Mouse (Mus musculus): Measurements from ENCODE around the gene Plpp4. TPM values are rescaled to one million over a fixed set of nuclear protein-coding genes. Genes with fewer than 3 reads are reported as not detected.

Gene Plpp4
- total RNA-seq, 1 experiment, result not detected

- no peaks in the 10 kb centered on the region; a peak in 1 of 4 replicates for H3K4me1 ChIP-seq (ENCODE audit: control insufficient read depth in 2 of 2, insufficient read depth in 2 of 2, low read length in 2 of 2, poor library complexity in 1 of 2)
- in situ Hi-C loops (cut with MboI; ENCODE audit: low sequenced_read_pairs in 2 of 2, unreplicated experiment in 2 of 2), result no loop called here
- H3K9ac ChIP-seq (ENCODE audit: insufficient read depth, low read depth, low read length, poor library complexity, severe bottlenecking), result no peak overlapping the region
- TF ChIP-seq MAFK (IDR thresholded peaks at IDR 0.05; ENCODE audit: insufficient read depth, low read depth, low read length), result no peak
- TF ChIP-seq HCFC1 (IDR thresholded peaks at IDR 0.05; ENCODE audit: borderline replicate concordance, insufficient read depth, low read length), result no peak
- TF ChIP-seq CHD2 (IDR thresholded peaks at IDR 0.05; ENCODE audit: low read depth, low read length), result no peak
- no peak for TF ChIP-seq ZC3H11A (IDR thresholded peaks at IDR 0.05; ENCODE audit: borderline replicate concordance, low read depth, low read length)
- DNase-seq (ENCODE audit: low read depth, low spot score), result no peak
- no peak overlapping the region for H3K27ac ChIP-seq (ENCODE audit: insufficient read depth, low read depth, low read length, poor library complexity, severe bottlenecking)
- no peaks in the 10 kb centered on the region for H3K36me3 ChIP-seq (ENCODE audit: control insufficient read depth, insufficient read depth, low read length, poor library complexity, severe bottlenecking)
- H3K4me3 ChIP-seq (ENCODE audit: insufficient read depth in 1 of 2, low read depth in 1 of 2, low read length in 2 of 2, poor library complexity in 1 of 2, severe bottlenecking in 1 of 2), result no peak overlapping the region
- no peaks in the 10 kb centered on the region for H3K9me3 ChIP-seq (ENCODE audit: control insufficient read depth, insufficient read depth, low read depth, low read length)
Observed at GRCm38 (mm10) chr7:129254126-129254525, 2.7 kb upstream of the Plpp4 start.

GRCm38 (mm10) chr7:129255406-129255805, 1.4 kb upstream of the Plpp4 start:
- in situ Hi-C loops (cut with MboI; ENCODE audit: low sequenced_read_pairs in 2 of 2, unreplicated experiment in 2 of 2), result no loop called here
- DNase-seq (ENCODE audit: low read depth, low spot score), result no peak
- no peak overlapping the region for H3K9ac ChIP-seq (ENCODE audit: insufficient read depth, low read depth, low read length, poor library complexity, severe bottlenecking)
- TF ChIP-seq ZC3H11A (IDR thresholded peaks at IDR 0.05; ENCODE audit: borderline replicate concordance, low read depth, low read length) (no peak), ZNF384 (IDR thresholded peaks at IDR 0.05; ENCODE audit: low read depth, low read length) (no peak), MAFK (IDR thresholded peaks at IDR 0.05; ENCODE audit: insufficient read depth, low read depth, low read length) (no peak), CHD2 (IDR thresholded peaks at IDR 0.05; ENCODE audit: low read depth, low read length) (no peak), HCFC1 (IDR thresholded peaks at IDR 0.05; ENCODE audit: borderline replicate concordance, insufficient read depth, low read length) (no peak)
- no peak overlapping the region for H3K27ac ChIP-seq (ENCODE audit: insufficient read depth, low read depth, low read length, poor library complexity, severe bottlenecking)
- H3K36me3 ChIP-seq (ENCODE audit: control insufficient read depth, insufficient read depth, low read length, poor library complexity, severe bottlenecking), result no peaks in the 10 kb centered on the region
- H3K9me3 ChIP-seq (ENCODE audit: control insufficient read depth, insufficient read depth, low read depth, low read length), result no peaks in the 10 kb centered on the region
- H3K4me1 ChIP-seq (ENCODE audit: control insufficient read depth in 2 of 2, insufficient read depth in 2 of 2, low read length in 2 of 2, poor library complexity in 1 of 2), result no peaks in the 10 kb centered on the region; a peak in 1 of 4 replicates
- H3K4me3 ChIP-seq (ENCODE audit: insufficient read depth in 1 of 2, low read depth in 1 of 2, low read length in 2 of 2, poor library complexity in 1 of 2, severe bottlenecking in 1 of 2), result no peak overlapping the region

- Histone ChIP-seq H3K4me3 (ENCODE audit: insufficient read depth in 1 of 2, low read depth in 1 of 2, low read length in 2 of 2, poor library complexity in 1 of 2, severe bottlenecking in 1 of 2) (peak overlapping the region; percentile 49 to 68; a peak in 2 of 4 replicates), H3K27ac (ENCODE audit: insufficient read depth, low read depth, low read length, poor library complexity, severe bottlenecking) (no peak overlapping the region), H3K9ac (ENCODE audit: insufficient read depth, low read depth, low read length, poor library complexity, severe bottlenecking) (no peak overlapping the region), H3K4me1 (ENCODE audit: control insufficient read depth in 2 of 2, insufficient read depth in 2 of 2, low read length in 2 of 2, poor library complexity in 1 of 2) (no peaks in the 10 kb centered on the region; a peak in 1 of 4 replicates), H3K36me3 (ENCODE audit: control insufficient read depth, insufficient read depth, low read length, poor library complexity, severe bottlenecking) (no peaks in the 10 kb centered on the region), H3K9me3 (ENCODE audit: control insufficient read depth, insufficient read depth, low read depth, low read length) (no peaks in the 10 kb centered on the region)
- DNase-seq (ENCODE audit: low read depth, low spot score), result no peak
- TF ChIP-seq MAFK (IDR thresholded peaks at IDR 0.05; ENCODE audit: insufficient read depth, low read depth, low read length), result no peak
- no peak for TF ChIP-seq ZNF384 (IDR thresholded peaks at IDR 0.05; ENCODE audit: low read depth, low read length)
- no peak for TF ChIP-seq HCFC1 (IDR thresholded peaks at IDR 0.05; ENCODE audit: borderline replicate concordance, insufficient read depth, low read length)
- no peak for TF ChIP-seq CHD2 (IDR thresholded peaks at IDR 0.05; ENCODE audit: low read depth, low read length)
- no peak for TF ChIP-seq ZC3H11A (IDR thresholded peaks at IDR 0.05; ENCODE audit: borderline replicate concordance, low read depth, low read length)
- in situ Hi-C loops (cut with MboI; ENCODE audit: low sequenced_read_pairs in 2 of 2, unreplicated experiment in 2 of 2), result no loop called here
Observed at GRCm38 (mm10) chr7:129257374-129258018, 665 bp downstream of the Plpp4 start.

GRCm38 (mm10) chr7:129258331-129258730, 1.5 kb downstream of the Plpp4 start:
- no peaks in the 10 kb centered on the region for H3K36me3 ChIP-seq (ENCODE audit: control insufficient read depth, insufficient read depth, low read length, poor library complexity, severe bottlenecking)
- H3K9ac ChIP-seq (ENCODE audit: insufficient read depth, low read depth, low read length, poor library complexity, severe bottlenecking), result no peak overlapping the region
- H3K9me3 ChIP-seq (ENCODE audit: control insufficient read depth, insufficient read depth, low read depth, low read length), result no peaks in the 10 kb centered on the region
- in situ Hi-C loops (cut with MboI; ENCODE audit: low sequenced_read_pairs in 2 of 2, unreplicated experiment in 2 of 2), result no loop called here
- DNase-seq (ENCODE audit: low read depth, low spot score), result no peak
- TF ChIP-seq HCFC1 (IDR thresholded peaks at IDR 0.05; ENCODE audit: borderline replicate concordance, insufficient read depth, low read length) (no peak), ZC3H11A (IDR thresholded peaks at IDR 0.05; ENCODE audit: borderline replicate concordance, low read depth, low read length) (no peak), ZNF384 (IDR thresholded peaks at IDR 0.05; ENCODE audit: low read depth, low read length) (no peak)
- H3K4me3 ChIP-seq (ENCODE audit: insufficient read depth in 1 of 2, low read depth in 1 of 2, low read length in 2 of 2, poor library complexity in 1 of 2, severe bottlenecking in 1 of 2), result no peak overlapping the region
- no peaks in the 10 kb centered on the region; a peak in 1 of 4 replicates for H3K4me1 ChIP-seq (ENCODE audit: control insufficient read depth in 2 of 2, insufficient read depth in 2 of 2, low read length in 2 of 2, poor library complexity in 1 of 2)
- no peak overlapping the region for H3K27ac ChIP-seq (ENCODE audit: insufficient read depth, low read depth, low read length, poor library complexity, severe bottlenecking)

All from ES-E14 (cell line).